Mouse (Mus musculus): ENCODE measurements around the gene Ube2q1. TPM values are rescaled to one million over a fixed set of nuclear protein-coding genes. Genes with fewer than 3 reads are reported as not detected.
"Not testable (repeated sequence)": the region's sequence is repeated elsewhere in the genome, so short reads cannot be mapped to it uniquely, and the experiment has no call there.

The Ube2q1 gene
- polyA plus RNA-seq, 1 experiment: 23.4 TPM

- no peak for DNase-seq (ENCODE audit: low read depth)
Observed at GRCm38 (mm10) chr3:89788680-89789352, 15.4 kb downstream of the Ube2q1 start.

- DNase-seq (ENCODE audit: low read depth): no peak
Observed at GRCm38 (mm10) chr3:89794616-89795015, 21.2 kb downstream of the Ube2q1 start.

GRCm38 (mm10) chr3:89795746-89796145 is 22.3 kb downstream of the Ube2q1 start:
- DNase-seq (ENCODE audit: low read depth): no peak

GRCm38 (mm10) chr3:89796358-89796757 is 22.9 kb downstream of the Ube2q1 start:
- DNase-seq (ENCODE audit: low read depth): no peak

- DNase-seq (ENCODE audit: low read depth): no peak
Observed at GRCm38 (mm10) chr3:89798518-89798917, 25.1 kb downstream of the Ube2q1 start.

- DNase-seq (ENCODE audit: low read depth): no peak
Observed at GRCm38 (mm10) chr3:89799476-89799875, 26.1 kb downstream of the Ube2q1 start.

GRCm38 (mm10) chr3:89800078-89800477 is 26.7 kb downstream of the Ube2q1 start:
- DNase-seq (ENCODE audit: low read depth): not testable (repeated sequence)

- no peak for DNase-seq (ENCODE audit: low read depth)
Observed at GRCm38 (mm10) chr3:89800774-89801506, 27.5 kb downstream of the Ube2q1 start.

GRCm38 (mm10) chr3:89801507-89801847 is 28.1 kb downstream of the Ube2q1 start:
- DNase-seq (ENCODE audit: low read depth): no peak

- no peak for DNase-seq (ENCODE audit: low read depth)
Observed at GRCm38 (mm10) chr3:89802876-89803275, 29.5 kb downstream of the Ube2q1 start.

- no peak for DNase-seq (ENCODE audit: low read depth)
Observed at GRCm38 (mm10) chr3:89805179-89805578, 31.8 kb downstream of the Ube2q1 start.

GRCm38 (mm10) chr3:89806751-89807150 is 33.3 kb downstream of the Ube2q1 start:
- DNase-seq (ENCODE audit: low read depth): no peak

- no peak for DNase-seq (ENCODE audit: low read depth)
Observed at GRCm38 (mm10) chr3:89807171-89807570, 33.8 kb downstream of the Ube2q1 start.

GRCm38 (mm10) chr3:89807881-89808280 is 34.5 kb downstream of the Ube2q1 start:
- no peak for DNase-seq (ENCODE audit: low read depth)

- no peak for DNase-seq (ENCODE audit: low read depth)
Observed at GRCm38 (mm10) chr3:89808638-89809037, 35.2 kb downstream of the Ube2q1 start.

- no peak for DNase-seq (ENCODE audit: low read depth)
Observed at GRCm38 (mm10) chr3:89810841-89811240, 37.4 kb downstream of the Ube2q1 start.

- DNase-seq (ENCODE audit: low read depth): no peak
Observed at GRCm38 (mm10) chr3:89812166-89812565, 38.8 kb downstream of the Ube2q1 start.

- no peak for DNase-seq (ENCODE audit: low read depth)
Observed at GRCm38 (mm10) chr3:89814051-89814450, 40.6 kb downstream of the Ube2q1 start.

GRCm38 (mm10) chr3:89817056-89817455 is 43.6 kb downstream of the Ube2q1 start:
- no peak for DNase-seq (ENCODE audit: low read depth)

GRCm38 (mm10) chr3:89818605-89819004 is 45.2 kb downstream of the Ube2q1 start:
- DNase-seq (ENCODE audit: low read depth): no peak

- DNase-seq (ENCODE audit: low read depth): no peak
Observed at GRCm38 (mm10) chr3:89819897-89820296, 46.5 kb downstream of the Ube2q1 start.

- DNase-seq (ENCODE audit: low read depth): no peak
Observed at GRCm38 (mm10) chr3:89820311-89821095, 47.1 kb downstream of the Ube2q1 start.

GRCm38 (mm10) chr3:89821096-89821513 is 47.7 kb downstream of the Ube2q1 start:
- no peak for DNase-seq (ENCODE audit: low read depth)

All from gonadal fat pad, adult 2 months (tissue).